Mouse (Mus musculus): ENCODE data around the gene Eno1. TPM values are rescaled to one million over a fixed set of nuclear protein-coding genes. Genes with fewer than 3 reads are reported as not detected.
"Not testable (repeated sequence)": the region's sequence is repeated elsewhere in the genome, so short reads cannot be mapped to it uniquely, and the experiment has no call there.

Eno1 gene
- polyA plus RNA-seq, 1 experiment: 120 TPM

DNA sequence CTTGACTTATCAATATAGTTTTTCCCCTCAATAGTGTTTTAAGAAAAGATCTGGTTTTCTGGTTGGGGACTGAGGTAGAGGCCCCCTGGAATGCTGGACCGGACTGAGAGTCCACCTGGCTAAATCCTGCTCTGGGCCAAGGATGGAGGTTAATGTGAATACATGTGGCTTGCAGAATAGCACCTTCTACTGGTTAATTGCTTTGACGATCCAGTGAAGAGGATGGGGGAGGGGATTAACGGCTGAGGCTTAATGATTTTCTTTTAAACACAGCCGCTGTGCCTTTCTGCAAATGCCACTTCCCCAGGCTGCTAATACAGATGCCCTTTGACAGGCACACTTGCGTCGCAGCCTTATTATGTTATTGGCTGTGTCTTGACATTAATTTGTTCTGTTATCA is 47.5 kb downstream of the Eno1 start:
- Histone ChIP-seq H3K4me3 (ENCODE audit: extremely low read depth, insufficient read depth, insufficient read length) (no peak overlapping the region), H3K27me3 (ENCODE audit: control insufficient read depth, insufficient read depth, low read length) (no peaks in the 10 kb centered on the region), H3K27ac (ENCODE audit: insufficient read depth, low read length) (no peak overlapping the region), H3K4me1 (ENCODE audit: control insufficient read depth, insufficient read depth, insufficient read length) (peaks cover 2% of the 10 kb centered on the region; the same call in 1 of the 2 replicates), H3K36me3 (ENCODE audit: control insufficient read depth, insufficient read depth, low read length) (no peaks in the 10 kb centered on the region)
- no peak for DNase-seq (ENCODE audit: low read depth in 1 of 2, low spot score in 2 of 2)
- WGBS: 33% methylated on average over 6 of the region's 6 CpGs
- no peak for TF ChIP-seq POLR2A (IDR thresholded peaks at IDR 0.05; ENCODE audit: low read depth, low read length)
- no peak for TF ChIP-seq CTCF (IDR thresholded peaks at IDR 0.05; ENCODE audit: extremely low read depth, insufficient read depth, insufficient read length, insufficient replicate concordance)

DNA sequence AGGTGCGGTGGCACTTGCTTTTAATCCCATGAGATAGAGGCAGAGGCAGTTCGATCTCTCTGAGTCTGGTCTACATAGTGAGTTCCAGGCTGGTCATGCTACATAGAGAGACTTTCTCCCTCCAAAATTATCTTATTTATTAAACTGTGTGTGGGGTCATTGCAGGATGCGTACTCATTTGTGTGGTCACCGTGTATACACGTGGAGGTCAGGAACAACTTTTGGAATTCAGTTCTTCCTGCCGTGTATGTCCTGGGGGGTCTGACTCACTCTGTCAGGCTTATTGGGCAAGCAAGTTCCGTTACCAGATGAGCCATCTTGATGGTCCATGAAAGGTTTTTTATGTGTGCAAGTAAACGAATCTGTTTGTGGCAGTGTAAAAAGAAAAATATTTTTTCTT is 50.5 kb downstream of the Eno1 start:
- 90% methylated on average over 8 of the region's 8 CpGs for WGBS

DNA sequence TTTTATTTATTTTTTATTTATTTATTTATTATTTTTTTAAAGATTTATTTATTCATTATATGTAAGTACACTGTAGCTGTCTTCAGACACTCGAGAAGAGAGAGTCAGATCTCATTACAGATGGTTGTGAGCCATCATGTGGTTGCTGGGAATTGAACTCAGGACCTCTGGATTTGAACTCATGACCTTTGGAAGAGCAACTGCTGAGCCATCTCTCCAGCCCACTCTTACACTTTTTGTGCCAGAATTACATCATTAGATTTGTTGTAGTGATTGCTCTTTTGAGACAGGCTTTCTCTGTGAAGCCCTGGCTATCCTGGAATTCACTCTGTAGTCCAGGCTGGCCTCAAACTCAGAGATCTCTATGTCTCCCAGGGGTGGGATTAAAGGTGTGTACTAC is 50.9 kb downstream of the Eno1 start:
- H3K4me1 ChIP-seq (ENCODE audit: control insufficient read depth, insufficient read depth, insufficient read length); H3K4me3 ChIP-seq (ENCODE audit: extremely low read depth, insufficient read depth, insufficient read length); H3K36me3 ChIP-seq (ENCODE audit: control insufficient read depth, insufficient read depth, low read length); H3K27me3 ChIP-seq (ENCODE audit: control insufficient read depth, insufficient read depth, low read length); DNase-seq (ENCODE audit: low read depth in 1 of 2, low spot score in 2 of 2); H3K27ac ChIP-seq (ENCODE audit: insufficient read depth, low read length): not testable (repeated sequence)
- 65% methylated on average over 1 of the region's 1 CpGs for WGBS

More for the DNA sequence above, 50.5 kb downstream of the Eno1 start:
- no peak overlapping the region for H3K4me3 ChIP-seq (ENCODE audit: extremely low read depth, insufficient read depth, insufficient read length)
- TF ChIP-seq POLR2A (IDR thresholded peaks at IDR 0.05; ENCODE audit: low read depth, low read length) (no peak), CTCF (IDR thresholded peaks at IDR 0.05; ENCODE audit: extremely low read depth, insufficient read depth, insufficient read length, insufficient replicate concordance) (no peak)
- no peak for DNase-seq (ENCODE audit: low read depth in 1 of 2, low spot score in 2 of 2)
- H3K36me3 ChIP-seq (ENCODE audit: control insufficient read depth, insufficient read depth, low read length): no peaks in the 10 kb centered on the region
- no peak overlapping the region for H3K27ac ChIP-seq (ENCODE audit: insufficient read depth, low read length)
- no peaks in the 10 kb centered on the region for H3K27me3 ChIP-seq (ENCODE audit: control insufficient read depth, insufficient read depth, low read length)
- H3K4me1 ChIP-seq (ENCODE audit: control insufficient read depth, insufficient read depth, insufficient read length): 0 out of 2 replicates have a peak, but pooled peaks cover 2% of the 10 kb centered on the region

DNA sequence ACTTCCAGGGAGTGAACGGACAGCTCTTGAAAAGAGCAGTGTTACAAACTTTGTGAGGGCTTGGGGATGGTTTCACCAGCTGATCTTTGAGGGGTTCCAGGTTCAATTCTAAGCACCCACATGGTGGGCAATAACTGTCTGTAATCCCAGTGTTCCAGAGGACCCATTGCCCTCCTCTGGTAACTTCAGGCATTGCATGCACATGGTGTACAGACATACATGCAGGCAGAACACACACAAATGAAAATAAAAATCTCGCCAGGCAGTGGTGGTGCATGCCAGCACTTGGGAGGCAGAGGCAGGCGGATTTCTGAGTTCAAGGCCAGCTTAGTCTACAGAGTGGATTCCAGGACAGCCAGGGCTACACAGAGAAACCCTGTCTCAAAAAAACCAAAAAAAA is 55.4 kb downstream of the Eno1 start:
- WGBS: 95% methylated on average over 3 of the region's 3 CpGs
- H3K4me1 ChIP-seq (ENCODE audit: control insufficient read depth, insufficient read depth, insufficient read length): no peaks in the 10 kb centered on the region
- H3K27me3 ChIP-seq (ENCODE audit: control insufficient read depth, insufficient read depth, low read length): no peaks in the 10 kb centered on the region
- no peak for DNase-seq (ENCODE audit: low read depth in 1 of 2, low spot score in 2 of 2)
- TF ChIP-seq POLR2A (IDR thresholded peaks at IDR 0.05; ENCODE audit: low read depth, low read length) (no peak), CTCF (IDR thresholded peaks at IDR 0.05; ENCODE audit: extremely low read depth, insufficient read depth, insufficient read length, insufficient replicate concordance) (no peak)
- no peaks in the 10 kb centered on the region for H3K36me3 ChIP-seq (ENCODE audit: control insufficient read depth, insufficient read depth, low read length)
- H3K27ac ChIP-seq (ENCODE audit: insufficient read depth, low read length): no peak overlapping the region
- H3K4me3 ChIP-seq (ENCODE audit: extremely low read depth, insufficient read depth, insufficient read length): no peak overlapping the region

DNA sequence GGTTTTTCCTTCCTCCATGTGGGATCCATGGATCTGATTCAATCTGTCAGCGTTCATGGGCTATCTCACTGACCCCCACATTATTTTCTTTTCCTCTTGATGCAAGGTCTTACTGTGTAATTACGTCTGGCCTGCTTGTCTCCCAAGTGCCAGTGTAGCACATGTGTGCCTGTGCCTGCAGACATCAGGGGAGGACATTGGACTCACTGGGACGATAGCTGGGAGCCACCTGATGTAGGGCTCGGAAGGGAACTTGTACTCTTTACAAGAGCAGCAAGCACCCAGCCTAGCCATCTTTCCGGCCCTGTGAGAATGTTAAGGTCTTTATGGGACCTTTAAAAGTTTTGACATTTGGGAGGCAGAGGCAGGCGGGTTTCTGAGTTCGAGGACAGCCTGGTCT is 58.3 kb downstream of the Eno1 start:
- no peaks in the 10 kb centered on the region for H3K36me3 ChIP-seq (ENCODE audit: control insufficient read depth, insufficient read depth, low read length)

DNA sequence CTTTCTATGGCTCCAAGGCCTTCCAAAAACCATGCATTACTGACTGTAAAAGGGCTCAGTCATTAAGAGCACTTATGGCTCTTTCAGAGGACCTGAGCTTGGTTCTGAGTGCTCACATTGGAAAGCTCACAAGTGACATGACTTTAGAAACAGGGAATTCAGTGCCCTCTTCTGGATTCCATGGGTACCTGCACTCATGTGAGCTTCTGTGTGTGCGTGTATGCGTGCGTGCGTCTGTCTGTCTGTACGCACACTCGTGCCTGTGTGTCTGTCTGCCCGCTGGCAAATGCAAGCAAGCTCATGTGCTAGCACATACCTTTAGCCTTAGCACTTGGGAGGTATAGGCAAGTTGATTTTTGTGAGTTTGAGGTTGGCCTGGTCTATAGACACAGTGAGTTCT is 59.4 kb downstream of the Eno1 start:
- WGBS: 95% methylated on average over 7 of the region's 7 CpGs
- H3K4me3 ChIP-seq (ENCODE audit: extremely low read depth, insufficient read depth, insufficient read length): no peak overlapping the region
- no peak overlapping the region for H3K27ac ChIP-seq (ENCODE audit: insufficient read depth, low read length)
- H3K27me3 ChIP-seq (ENCODE audit: control insufficient read depth, insufficient read depth, low read length): no peaks in the 10 kb centered on the region
- no peaks in the 10 kb centered on the region for H3K4me1 ChIP-seq (ENCODE audit: control insufficient read depth, insufficient read depth, insufficient read length)
- no peak for DNase-seq (ENCODE audit: low read depth in 1 of 2, low spot score in 2 of 2)
- TF ChIP-seq CTCF (IDR thresholded peaks at IDR 0.05; ENCODE audit: extremely low read depth, insufficient read depth, insufficient read length, insufficient replicate concordance) (no peak), POLR2A (IDR thresholded peaks at IDR 0.05; ENCODE audit: low read depth, low read length) (no peak)
- H3K36me3 ChIP-seq (ENCODE audit: control insufficient read depth, insufficient read depth, low read length): no peaks in the 10 kb centered on the region

More for the DNA sequence above, 58.3 kb downstream of the Eno1 start:
- Histone ChIP-seq H3K4me3 (ENCODE audit: extremely low read depth, insufficient read depth, insufficient read length) (no peak overlapping the region), H3K27me3 (ENCODE audit: control insufficient read depth, insufficient read depth, low read length) (no peaks in the 10 kb centered on the region), H3K27ac (ENCODE audit: insufficient read depth, low read length) (no peak overlapping the region), H3K4me1 (ENCODE audit: control insufficient read depth, insufficient read depth, insufficient read length) (no peaks in the 10 kb centered on the region)
- no peak for DNase-seq (ENCODE audit: low read depth in 1 of 2, low spot score in 2 of 2)
- WGBS: 92% methylated on average over 7 of the region's 7 CpGs
- TF ChIP-seq CTCF (IDR thresholded peaks at IDR 0.05; ENCODE audit: extremely low read depth, insufficient read depth, insufficient read length, insufficient replicate concordance) (no peak), POLR2A (IDR thresholded peaks at IDR 0.05; ENCODE audit: low read depth, low read length) (no peak)

Other genes starting within 250 kb of the Eno1 start
- gene H6pd, start 227.7 kb upstream of the Eno1 start, polyA plus RNA-seq (2012; rRNA removed): 36.1 and 45.6 TPM in 2 replicates
- 4.2 and 5.8 TPM in 2 replicates for gene Gpr157, start 149.4 kb upstream of the Eno1 start, polyA plus RNA-seq (2012; rRNA removed)
- gene Slc2a5, start 117.4 kb upstream of the Eno1 start, polyA plus RNA-seq (2012; rRNA removed): 0.05 and 0.18 TPM in 2 replicates
- gene Slc2a7, start 87.7 kb upstream of the Eno1 start, polyA plus RNA-seq (2012; rRNA removed): not detected in 2 replicates
- gene Car6, start 35.4 kb upstream of the Eno1 start, polyA plus RNA-seq (2012; rRNA removed): not detected in 2 replicates
- 66.2 and 70.3 TPM in 2 replicates for gene Rere, start 44.9 kb downstream of the Eno1 start, polyA plus RNA-seq (2012; rRNA removed)